Mouse (Mus musculus): ENCODE results near the gene Raph1.

DNA sequence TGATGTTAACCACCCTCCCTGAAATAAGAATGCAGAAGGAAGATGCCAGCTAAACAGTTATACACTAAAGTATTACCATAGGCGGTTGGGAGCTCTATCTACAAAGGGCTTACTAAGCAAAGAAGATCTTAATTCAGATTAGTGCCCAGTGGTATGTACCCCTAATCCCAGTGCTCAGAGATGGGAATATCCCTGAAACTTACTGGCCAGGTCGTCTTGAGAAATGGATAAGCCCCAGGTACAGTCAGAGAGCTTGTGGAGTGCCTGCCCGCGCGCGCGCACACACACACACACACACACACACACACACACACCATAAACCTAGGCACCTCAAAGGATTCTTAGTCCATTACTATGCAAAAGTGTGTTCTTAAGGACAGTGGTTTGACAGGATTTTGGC, 2.8 kb upstream of the Raph1 start:
- TF ChIP-seq CTCF (IDR thresholded peaks at IDR 0.05): no peak
- no peak for TF ChIP-seq EP300 (IDR thresholded peaks at IDR 0.05)
